Mouse (Mus musculus): ENCODE measurements at regions not wholly inside any gene's neighbourhood (a gene's known extent, or its start where the extent isn't known, plus 50 kb on each side); places are given as distances from the start of the nearest gene placed in this dataset.

DNA sequence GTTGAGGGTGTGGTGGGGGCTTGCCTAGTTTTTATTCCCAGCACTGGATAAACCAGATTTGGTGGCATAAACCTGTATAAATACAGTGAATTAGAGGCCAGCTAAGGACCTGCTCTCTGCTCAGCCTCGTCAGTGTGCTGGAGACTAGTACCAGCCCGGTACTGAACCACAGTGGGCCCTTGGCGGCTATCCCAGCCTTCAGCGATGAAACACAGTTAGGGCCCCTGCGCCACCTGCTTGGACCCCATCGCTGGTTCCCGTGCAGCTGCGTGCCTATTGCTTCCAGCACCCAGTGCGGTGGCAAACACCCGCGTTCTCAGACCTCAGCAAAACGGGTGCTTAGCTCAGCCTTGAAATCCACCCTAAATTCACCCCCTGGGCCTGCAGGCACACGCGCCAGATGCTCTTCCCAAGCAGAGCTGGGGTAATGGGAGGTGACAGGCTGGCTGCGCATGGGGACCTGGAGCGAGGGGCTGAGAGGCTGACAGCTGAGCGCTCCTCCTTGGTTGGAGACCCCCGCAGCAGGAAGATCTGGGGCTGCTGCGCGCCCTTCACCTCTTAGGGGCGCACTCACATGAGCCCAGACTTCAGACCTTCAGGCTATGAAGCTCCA lies 124.7 kb upstream of the Kit start:
- peak in 2 of 3 experiments; percentile 20 to 25; a peak in 3 of 6 replicates for TF ChIP-seq CTCF (IDR thresholded peaks at IDR 0.05 in 2 of 3, conservative IDR thresholded peaks at IDR 0.05 in 1 of 3; ENCODE audit: control insufficient read depth in 1 of 3, insufficient read depth in 1 of 3, low read depth in 2 of 3, low read length in 3 of 3, poor library complexity in 1 of 3, severe bottlenecking in 1 of 3)
- TF ChIP-seq TCF12 (IDR thresholded peaks at IDR 0.05; ENCODE audit: low read depth, low read length): no peak
- no peak for TF ChIP-seq BHLHE40 (IDR thresholded peaks at IDR 0.05; ENCODE audit: borderline replicate concordance, low read depth, low read length)
- no peak for TF ChIP-seq MYC (IDR thresholded peaks at IDR 0.05; ENCODE audit: low read depth, low read length)
- TF ChIP-seq EP300 (IDR thresholded peaks at IDR 0.05; ENCODE audit: low read depth in 1 of 2, low read length in 2 of 2): no peak
- no peak for TF ChIP-seq UBTF (IDR thresholded peaks at IDR 0.05; ENCODE audit: borderline replicate concordance, insufficient read depth, low read depth, low read length)
- TF ChIP-seq POLR2A (IDR thresholded peaks at IDR 0.05; ENCODE audit: control insufficient read depth in 1 of 2, insufficient read depth in 1 of 2, low read depth in 1 of 2, low read length in 2 of 2, poor library complexity in 1 of 2): 0 out of 4 replicates have a peak, but pooled peaks of 1 of the 2 experiments have one; percentile 1
- TF ChIP-seq GATA1 (IDR thresholded peaks at IDR 0.05; ENCODE audit: low read depth, low read length): no peak
- TF ChIP-seq MAFK (IDR thresholded peaks at IDR 0.05; ENCODE audit: borderline replicate concordance, low read depth, low read length): no peak
- no peak for TF ChIP-seq ZMIZ1 (IDR thresholded peaks at IDR 0.05; ENCODE audit: low read depth, low read length)
- TF ChIP-seq MAZ (IDR thresholded peaks at IDR 0.05; ENCODE audit: low read depth, low read length): no peak
- TF ChIP-seq NRF1 (IDR thresholded peaks at IDR 0.05; ENCODE audit: insufficient read depth, low read depth, low read length, poor library complexity, severe bottlenecking): no peak

Measured in MEL (cell line).